Mouse (Mus musculus) myocyte (in vitro differentiated cells): Measurements from ENCODE around the gene Trem1. TPM values are rescaled to one million over a fixed set of nuclear protein-coding genes. Genes with fewer than 3 reads are reported as not detected.

Source experiments
- H3K27me3 ChIP-seq: one replicate; pipeline ENCODE4 v1.6.1; 2011; ENCODE audit not compliant: control insufficient read depth, insufficient read depth, insufficient read length
- H3K36me3 ChIP-seq: one replicate; pipeline ENCODE4 v1.6.1; 2011; ENCODE audit not compliant: control insufficient read depth, insufficient read depth
- H3K4me2 ChIP-seq: one replicate; pipeline ENCODE4 v1.6.1; 2011; ENCODE audit warnings: low read depth, control low read depth
- H3K4me3 ChIP-seq: one replicate; pipeline ENCODE4 v1.5.1; 2011; ENCODE audit warnings: mild to moderate bottlenecking, control low read depth, moderate library complexity
- H3K79me2 ChIP-seq: one replicate; pipeline ENCODE4 v1.6.1; 2011; ENCODE audit not compliant: control insufficient read depth, insufficient read depth
- H3ac ChIP-seq: one replicate; pipeline ENCODE4 v1.6.1; 2011; ENCODE audit not compliant: control insufficient read depth, insufficient read length
- CEBPB ChIP-seq: IDR thresholded peaks from 2 replicates; pipeline ENCODE4 v1.6.1; 2011; ENCODE audit warnings: mild to moderate bottlenecking, moderate library complexity; ENCODE audit not compliant: poor library complexity, insufficient read depth, severe bottlenecking
- E2F4 ChIP-seq: IDR thresholded peaks from one replicate; pipeline ENCODE4 v1.6.1; 2011; ENCODE audit warnings: mild to moderate bottlenecking, control low read depth, moderate library complexity; ENCODE audit not compliant: insufficient read depth
- MAX ChIP-seq: IDR thresholded peaks from one replicate; pipeline ENCODE4 v1.6.1; 2011; ENCODE audit warnings: low read depth, mild to moderate bottlenecking, control low read depth
- MYOD1 ChIP-seq, 3 experiments: IDR thresholded peaks; one replicate each; pipeline ENCODE4 v1.6.1; 2011; ENCODE audit warnings: control low read depth in 2 of 3, low read depth in 2 of 3, mild to moderate bottlenecking in 2 of 3, moderate library complexity in 1 of 3; ENCODE audit not compliant: insufficient read length in 2 of 3, control insufficient read depth in 1 of 3
- MYOG ChIP-seq, 3 experiments: IDR thresholded peaks; one replicate each; pipeline ENCODE4 v1.6.1; 2011; ENCODE audit warnings: control low read depth in 2 of 3, low read depth in 2 of 3, mild to moderate bottlenecking in 2 of 3; ENCODE audit not compliant: insufficient read length in 2 of 3, control insufficient read depth in 1 of 3, insufficient read depth in 1 of 3
- POLR2A ChIP-seq: IDR thresholded peaks from one replicate; pipeline ENCODE4 v1.6.1; 2011; ENCODE audit warnings: low read depth, mild to moderate bottlenecking, control low read depth, moderate library complexity; ENCODE audit not compliant: insufficient read length
- POLR2AphosphoS2 ChIP-seq: IDR thresholded peaks from one replicate; pipeline ENCODE4 v1.6.1; 2011; ENCODE audit warnings: low read depth, control low read depth; ENCODE audit not compliant: insufficient read length
- REST ChIP-seq: IDR thresholded peaks from one replicate; pipeline ENCODE4 v1.6.1; 2011; ENCODE audit warnings: mild to moderate bottlenecking, control low read depth, moderate library complexity; ENCODE audit not compliant: insufficient read depth, insufficient read length
- SRF ChIP-seq: IDR thresholded peaks from one replicate; pipeline ENCODE4 v1.6.1; 2011; ENCODE audit warnings: low read depth; ENCODE audit not compliant: control insufficient read depth, insufficient read length
- TCF12 ChIP-seq: IDR thresholded peaks from one replicate; pipeline ENCODE4 v1.6.1; 2011; ENCODE audit warnings: mild to moderate bottlenecking, control low read depth; ENCODE audit not compliant: poor library complexity, insufficient read depth, severe bottlenecking
- TCF3 ChIP-seq: IDR thresholded peaks from one replicate; pipeline ENCODE4 v1.6.1; 2011; ENCODE audit warnings: low read depth, control low read depth; ENCODE audit not compliant: insufficient read length
- USF1 ChIP-seq: IDR thresholded peaks from one replicate; pipeline ENCODE4 v1.6.1; 2011; ENCODE audit warnings: low read depth, mild to moderate bottlenecking, control low read depth, moderate library complexity
- polyA plus RNA-seq: library from polyadenylated mRNA; unstranded; fragments of >200 nt; fragmentation: generic; extraction: Trizol; gene quantifications from one replicate; pipeline ENCODE4 v1.2.1, GENCODE M21; 2012; ENCODE audit warnings: missing spikeins

Gene Trem1
- not detected for polyA plus RNA-seq

DNA sequence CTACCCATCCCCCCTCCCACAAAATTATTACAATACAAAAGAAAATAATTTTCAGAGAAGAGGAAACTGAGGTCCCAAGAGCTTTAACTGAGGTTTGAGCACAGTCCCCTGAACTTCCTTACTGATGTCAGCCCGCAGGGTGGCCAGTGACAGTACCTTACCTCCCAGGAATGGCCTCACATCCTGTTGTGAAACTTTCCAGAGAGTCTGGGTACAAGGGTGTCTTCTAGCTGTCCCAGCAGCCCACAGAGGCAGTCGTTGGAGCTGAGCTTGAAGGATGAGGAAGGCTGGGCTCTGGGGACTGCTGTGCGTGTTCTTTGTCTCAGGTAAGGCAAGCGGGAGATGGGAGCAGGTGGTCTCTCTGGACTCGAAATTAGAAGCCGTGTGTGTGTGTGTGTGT is at the start of gene Trem1:
Gene Trem1, plus strand, starts transcription at position 251 of the 400 bp plus-strand sequence.
- Histone ChIP-seq H3K79me2 (no peaks in the 10 kb centered on the region), H3ac (no peak within 1 kb of the TSS), H3K27me3 (no peaks in the 10 kb centered on the region), H3K36me3 (no peaks in the 10 kb centered on the region), H3K4me2 (no peak within 1 kb of the TSS), H3K4me3 (no peak within 1 kb of the TSS)
- no peak for TF ChIP-seq CEBPB
- no peak for TF ChIP-seq SRF
- no peak for TF ChIP-seq MYOG (IDR thresholded peaks at IDR 0.05; ENCODE audit: control insufficient read depth in 1 of 3, insufficient read depth in 1 of 3, insufficient read length in 2 of 3, low read depth in 2 of 3)
- TF ChIP-seq REST = no peak
- no peak for TF ChIP-seq E2F4
- no peak for TF ChIP-seq TCF3
- TF ChIP-seq MAX = no peak
- TF ChIP-seq TCF12 = no peak
- TF ChIP-seq USF1 = no peak
- TF ChIP-seq POLR2AphosphoS2 = no peak
- no peak for TF ChIP-seq MYOD1 (IDR thresholded peaks at IDR 0.05; ENCODE audit: control insufficient read depth in 1 of 3, insufficient read length in 2 of 3, low read depth in 2 of 3)
- no peak for TF ChIP-seq POLR2A

DNA sequence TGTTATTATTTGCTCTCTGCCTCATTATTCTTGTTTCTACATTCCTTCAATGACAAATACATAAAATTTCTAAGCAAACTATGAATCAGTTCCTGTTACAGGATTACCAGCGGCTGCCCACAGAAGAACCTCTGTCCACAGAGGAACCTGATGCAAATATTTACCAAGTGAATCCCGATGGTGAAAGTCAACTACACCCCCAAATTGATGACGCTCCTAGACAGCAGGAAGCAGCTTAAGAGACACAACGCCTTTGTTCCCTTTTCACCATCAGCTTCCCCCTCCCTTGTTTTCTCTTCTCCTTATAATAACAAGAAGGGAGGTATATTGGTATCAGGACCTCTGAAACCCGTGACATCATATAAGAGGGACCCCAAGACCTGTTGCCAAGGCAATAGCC is 47.3 kb upstream of the Trem1 start:
- Histone ChIP-seq H3ac (no peak overlapping the region), H3K27me3 (no peaks in the 10 kb centered on the region), H3K4me2 (no peak overlapping the region), H3K36me3 (no peaks in the 10 kb centered on the region), H3K4me3 (no peak overlapping the region), H3K79me2 (no peaks in the 10 kb centered on the region)
- no peak for TF ChIP-seq TCF12
- no peak for TF ChIP-seq SRF
- no peak for TF ChIP-seq TCF3
- TF ChIP-seq E2F4 = no peak
- TF ChIP-seq CEBPB = no peak
- no peak for TF ChIP-seq USF1
- no peak for TF ChIP-seq MYOG (IDR thresholded peaks at IDR 0.05; ENCODE audit: control insufficient read depth in 1 of 3, insufficient read depth in 1 of 3, insufficient read length in 2 of 3, low read depth in 2 of 3)
- no peak for TF ChIP-seq REST
- no peak for TF ChIP-seq MAX
- no peak for TF ChIP-seq POLR2A
- TF ChIP-seq MYOD1 (IDR thresholded peaks at IDR 0.05; ENCODE audit: control insufficient read depth in 1 of 3, insufficient read length in 2 of 3, low read depth in 2 of 3) = no peak
- no peak for TF ChIP-seq POLR2AphosphoS2

DNA sequence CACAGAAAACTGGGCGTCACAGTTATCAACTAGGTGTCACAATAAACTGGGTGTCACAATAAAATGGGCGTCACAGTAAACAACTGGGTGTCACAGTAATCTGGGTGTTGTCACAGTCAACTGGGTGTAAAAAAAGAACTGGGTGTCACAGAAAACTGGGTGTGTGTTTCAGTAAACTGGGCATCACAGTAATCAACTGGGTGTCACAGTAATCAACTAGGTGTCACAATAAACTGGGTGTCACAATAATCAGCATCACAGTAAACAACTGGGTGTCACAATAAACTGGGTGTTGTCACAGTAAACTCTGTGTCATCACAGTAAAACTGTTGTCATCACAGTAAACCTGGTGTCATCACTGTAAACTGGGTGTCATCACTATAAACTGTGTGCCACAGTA is 40.2 kb upstream of the Trem1 start:
- TF ChIP-seq POLR2A (no peak), MYOG (IDR thresholded peaks at IDR 0.05; ENCODE audit: control insufficient read depth in 1 of 3, insufficient read depth in 1 of 3, insufficient read length in 2 of 3, low read depth in 2 of 3) (no peak), SRF (no peak), CEBPB (no peak), REST (no peak), POLR2AphosphoS2 (no peak), TCF12 (no peak), USF1 (no peak), TCF3 (no peak), MAX (no peak), E2F4 (no peak), MYOD1 (IDR thresholded peaks at IDR 0.05; ENCODE audit: control insufficient read depth in 1 of 3, insufficient read length in 2 of 3, low read depth in 2 of 3) (no peak)
- H3K36me3 ChIP-seq = no peaks in the 10 kb centered on the region
- H3ac ChIP-seq = no peak overlapping the region
- no peak overlapping the region for H3K4me2 ChIP-seq
- no peaks in the 10 kb centered on the region for H3K27me3 ChIP-seq
- no peaks in the 10 kb centered on the region for H3K79me2 ChIP-seq
- no peak overlapping the region for H3K4me3 ChIP-seq

GRCm38 (mm10) chr17:48203086-48203485 is 29.5 kb upstream of the Trem1 start:
- H3K27me3 ChIP-seq = no peaks in the 10 kb centered on the region
- H3K79me2 ChIP-seq = no peaks in the 10 kb centered on the region
- TF ChIP-seq MYOD1 (IDR thresholded peaks at IDR 0.05; ENCODE audit: control insufficient read depth in 1 of 3, insufficient read length in 2 of 3, low read depth in 2 of 3) = no peak
- no peak for TF ChIP-seq MAX
- TF ChIP-seq POLR2A = no peak
- TF ChIP-seq CEBPB = no peak
- TF ChIP-seq POLR2AphosphoS2 = no peak
- TF ChIP-seq TCF3 = no peak
- TF ChIP-seq E2F4 = no peak
- TF ChIP-seq MYOG (IDR thresholded peaks at IDR 0.05; ENCODE audit: control insufficient read depth in 1 of 3, insufficient read depth in 1 of 3, insufficient read length in 2 of 3, low read depth in 2 of 3) = no peak
- TF ChIP-seq SRF = no peak
- no peak for TF ChIP-seq TCF12
- TF ChIP-seq REST = no peak
- no peaks in the 10 kb centered on the region for H3K36me3 ChIP-seq
- no peak overlapping the region for H3K4me2 ChIP-seq
- no peak overlapping the region for H3ac ChIP-seq
- H3K4me3 ChIP-seq = no peak overlapping the region
